Mouse (Mus musculus): ENCODE results near the gene Abcb5.
"Not testable (repeated sequence)": the region's sequence is repeated elsewhere in the genome, so short reads cannot be mapped to it uniquely, and the experiment has no call there.

Gene Abcb5

DNA sequence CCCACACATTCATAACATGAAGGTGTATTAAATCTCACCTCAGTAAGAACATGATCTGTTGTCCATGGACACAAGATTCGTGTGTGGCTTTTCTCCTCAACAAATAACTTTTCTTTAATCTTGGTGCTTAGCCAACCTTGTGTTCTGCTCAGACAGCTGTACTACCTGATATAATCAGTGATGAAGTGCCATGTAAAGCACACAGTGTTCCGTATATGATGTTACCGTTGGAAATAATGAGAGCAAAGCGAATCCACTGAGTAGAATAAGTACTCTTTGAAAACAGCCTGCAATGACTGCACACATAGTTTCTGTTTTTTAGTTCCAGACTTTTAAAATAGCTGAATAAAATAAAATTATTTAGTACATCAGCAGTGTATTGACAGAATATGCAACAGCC lies at the start of gene Abcb5:
Gene Abcb5 (minus strand): TSS at position 101 of the 400 bp plus-strand sequence.
- no peak for DNase-seq

DNA sequence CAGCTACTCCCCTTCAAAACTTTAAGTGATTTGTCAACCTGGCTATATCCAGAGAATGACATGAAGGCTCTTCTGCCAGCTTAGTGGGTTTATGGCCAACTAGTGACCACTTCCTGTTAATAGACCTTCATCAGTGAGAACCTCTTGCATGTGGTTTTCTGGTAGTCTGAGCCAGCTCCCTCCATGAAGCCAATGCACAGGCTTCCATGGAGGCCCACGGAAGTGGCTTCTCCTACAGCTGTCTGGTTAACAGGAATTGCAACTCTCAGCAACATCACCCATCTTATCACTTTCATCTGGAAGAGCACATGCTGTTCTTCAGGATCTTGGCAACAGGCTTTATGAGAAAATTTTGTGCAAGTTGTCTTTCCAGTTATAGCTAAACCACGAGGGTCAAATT lies 33.0 kb upstream of the Abcb5 start:
- no peak for DNase-seq

DNA sequence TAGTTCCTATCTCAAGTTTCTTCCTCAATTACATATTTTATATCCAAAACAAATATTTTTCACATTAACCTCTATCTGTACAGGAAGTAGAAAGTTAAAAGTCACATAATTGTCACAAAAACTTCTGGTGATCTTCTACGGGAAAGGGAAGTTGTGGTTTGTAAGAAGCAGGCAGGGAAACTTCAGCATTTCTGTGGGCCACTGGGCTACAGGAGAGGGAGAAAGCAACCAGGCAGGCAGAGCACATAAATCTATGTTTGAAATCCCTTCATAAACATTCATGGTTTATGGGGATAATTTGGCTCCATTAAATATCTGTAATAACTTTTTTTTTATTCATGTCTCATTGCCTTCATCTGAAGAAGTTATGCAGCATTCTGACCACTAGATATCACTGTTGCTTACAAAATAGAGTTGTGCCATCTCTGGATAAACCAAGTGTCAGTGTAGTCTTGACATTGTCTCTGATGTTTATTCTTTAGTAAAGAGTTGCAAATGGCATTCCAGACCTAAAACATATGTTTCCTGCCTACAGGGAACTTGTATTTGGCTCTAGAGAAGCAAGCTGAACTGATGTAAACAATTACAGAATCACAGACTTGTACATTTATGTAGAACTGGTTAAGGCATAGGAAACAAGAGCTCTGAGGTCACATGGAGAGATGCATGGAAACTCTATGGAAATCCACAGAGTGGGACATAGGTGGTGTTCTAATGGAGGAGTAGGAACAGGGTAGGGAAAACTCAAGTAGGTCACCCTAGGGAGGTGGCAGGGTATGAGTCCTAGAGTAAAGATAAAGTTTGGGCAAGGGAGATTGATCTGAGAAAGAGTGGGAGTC lies 28.3 kb upstream of the Abcb5 start:
- no peak for DNase-seq

DNA sequence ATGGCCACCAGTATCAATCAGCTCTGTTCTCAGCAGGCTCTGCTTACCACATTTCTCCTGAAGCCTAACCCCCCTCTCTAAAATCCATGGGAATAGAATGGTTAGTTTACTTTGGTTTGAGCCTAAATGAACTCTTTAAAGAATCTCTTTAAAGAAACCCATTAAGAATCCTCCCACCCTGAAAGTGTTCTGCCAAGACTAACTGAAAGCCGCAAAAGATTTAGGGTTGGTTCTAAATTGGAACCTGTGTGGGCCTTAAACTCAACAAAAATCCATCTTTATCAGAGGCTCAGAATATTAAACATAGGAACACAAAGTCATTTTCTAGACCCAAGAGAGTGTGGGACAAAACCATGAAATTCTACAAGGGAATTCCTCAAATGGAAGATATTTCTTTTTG lies 18.6 kb upstream of the Abcb5 start:
- DNase-seq: no peak

DNA sequence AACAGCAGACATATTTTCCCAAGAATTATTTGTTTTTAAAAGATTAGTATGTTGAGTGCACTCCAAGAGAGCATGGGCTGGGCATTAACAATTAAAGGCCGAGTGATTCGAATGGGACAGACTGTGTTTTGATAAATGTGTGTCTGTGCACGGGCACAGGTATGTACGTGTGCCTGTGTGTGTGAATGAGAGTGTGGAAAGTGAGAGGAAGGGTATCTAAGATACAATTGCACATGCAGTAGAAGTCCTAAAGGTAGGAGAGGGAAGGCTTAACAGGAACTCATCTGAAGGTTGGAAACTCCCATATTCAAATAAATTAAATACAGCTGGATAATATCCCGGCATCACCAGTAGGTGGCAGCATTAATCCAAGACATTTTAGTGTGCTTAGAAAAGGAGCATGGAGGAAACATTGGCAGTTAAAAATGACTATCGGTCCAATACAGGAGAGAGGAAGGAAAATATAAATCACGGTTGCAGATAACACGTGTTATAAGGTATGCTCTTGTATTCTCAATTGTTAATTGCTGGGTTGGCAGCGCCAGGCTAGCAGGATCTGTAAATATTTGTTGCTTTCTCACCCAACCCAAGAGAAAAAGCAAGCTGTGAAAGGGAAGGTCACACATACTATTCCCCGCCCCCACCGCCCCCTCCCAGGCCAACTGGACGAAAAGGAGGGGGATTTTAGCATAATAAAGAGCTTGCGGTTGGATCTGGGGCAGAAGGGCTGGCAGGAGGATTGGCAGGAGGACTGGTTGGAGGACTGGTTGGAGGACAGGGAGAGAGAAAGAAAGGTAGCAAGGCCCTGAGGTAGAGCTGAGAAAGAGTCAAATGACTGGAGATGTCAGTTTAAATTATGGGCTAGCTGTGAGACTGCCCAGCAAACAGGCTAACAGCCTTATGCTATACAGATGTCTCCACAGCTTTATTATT lies 35.6 kb downstream of the Abcb5 start:
- peak; percentile 46 for DNase-seq

DNA sequence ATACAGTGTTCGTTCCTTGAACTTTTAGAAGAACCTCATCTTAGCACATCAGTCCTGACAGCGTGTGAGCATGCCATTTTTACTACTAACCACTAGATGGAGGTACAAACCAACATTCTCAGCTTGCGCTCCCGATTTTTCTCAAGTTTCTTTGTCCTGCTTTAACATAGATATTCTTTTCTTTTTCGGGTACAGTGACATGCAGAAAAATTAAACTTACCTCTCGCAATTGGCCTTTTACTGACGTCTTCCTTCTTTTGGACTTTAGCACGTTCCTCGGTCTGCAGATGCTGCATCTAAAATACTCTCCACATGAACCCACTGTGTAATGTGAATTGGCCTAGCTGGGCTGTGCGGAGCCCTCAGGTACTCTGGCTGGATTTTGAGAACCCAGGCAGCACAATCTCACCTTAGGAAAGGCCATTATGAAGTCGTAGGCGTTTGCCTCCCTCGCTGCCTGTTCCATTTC lies 39.4 kb downstream of the Abcb5 start:
- no peak for DNase-seq

DNA sequence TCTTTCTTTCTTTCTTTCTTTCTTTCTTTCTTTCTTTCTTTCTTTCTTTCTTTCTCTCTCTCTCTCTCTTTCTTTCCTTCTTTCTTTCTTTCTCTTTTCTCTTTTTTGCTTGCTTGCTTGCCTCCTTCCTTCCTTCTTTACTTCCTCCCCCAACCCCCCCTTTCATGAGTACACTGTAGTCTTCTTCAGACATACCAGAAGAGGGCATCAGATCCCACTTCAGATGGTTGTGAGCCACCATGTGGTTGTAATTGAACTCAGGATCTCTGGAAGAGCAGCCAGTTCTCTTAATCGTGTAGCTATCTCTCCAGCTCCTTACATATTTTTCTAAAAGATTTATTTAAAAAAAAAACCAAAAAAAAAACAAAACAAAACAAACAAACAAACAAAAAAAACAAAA lies 42.3 kb downstream of the Abcb5 start:
- DNase-seq: not testable (repeated sequence)

DNA sequence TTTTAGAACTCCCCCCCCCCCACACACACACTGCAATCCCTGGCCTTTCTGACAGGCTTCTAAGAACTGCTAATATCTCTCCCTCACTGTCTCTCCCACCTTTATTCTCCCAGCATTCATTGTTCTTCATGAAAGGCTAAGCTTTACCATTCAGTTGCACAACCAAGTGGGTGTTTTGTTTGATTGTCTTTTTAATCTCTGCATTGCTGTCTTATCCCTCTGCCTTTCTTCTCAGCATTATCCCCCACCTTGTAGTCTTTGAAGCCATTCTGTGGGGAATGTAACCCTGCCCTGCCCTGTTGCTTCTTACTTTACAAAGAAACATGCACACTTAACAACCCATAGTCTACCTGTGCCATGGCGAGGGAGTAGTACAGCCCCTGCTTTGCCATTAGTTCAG lies 48.5 kb downstream of the Abcb5 start:
- no peak for DNase-seq

DNA sequence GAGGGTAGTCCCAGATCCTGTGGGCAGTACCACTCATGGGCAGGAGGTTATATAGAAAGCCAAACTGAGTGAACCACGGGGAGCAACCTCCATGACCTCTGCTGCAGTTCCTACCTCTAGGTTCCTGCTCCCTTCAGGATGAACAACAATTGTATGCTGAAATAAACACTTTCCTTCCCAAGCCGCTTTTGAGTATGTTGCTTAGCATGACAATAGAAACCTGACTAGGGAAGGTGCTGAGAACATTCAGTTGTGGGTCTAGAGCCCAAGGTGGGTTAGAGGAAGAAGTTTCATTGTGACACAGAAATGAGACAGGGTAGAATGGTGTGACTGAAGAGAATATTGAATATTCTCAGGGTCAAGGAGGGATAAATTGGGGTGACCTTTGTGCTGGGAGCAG lies 55.9 kb downstream of the Abcb5 start:
- no peak for DNase-seq

DNA sequence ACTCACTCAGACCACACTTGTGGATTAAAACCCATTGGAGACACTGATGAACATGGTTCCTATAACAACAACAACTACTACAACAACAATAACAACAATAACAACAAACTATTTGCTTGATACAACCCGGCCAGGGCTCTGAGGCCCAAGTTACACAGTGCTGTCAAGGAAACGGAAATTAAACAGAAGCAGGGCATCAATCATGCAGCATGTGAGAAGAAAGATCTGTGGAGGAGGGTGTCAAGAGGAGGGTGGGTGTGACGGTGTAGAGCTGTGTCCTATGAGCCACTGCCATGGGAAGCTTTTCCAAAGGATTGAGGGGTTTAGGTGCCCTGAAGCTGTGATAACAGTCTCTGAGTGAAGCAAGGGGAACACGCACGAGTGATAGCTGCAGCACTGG lies 64.0 kb downstream of the Abcb5 start:
- DNase-seq: no peak

DNA sequence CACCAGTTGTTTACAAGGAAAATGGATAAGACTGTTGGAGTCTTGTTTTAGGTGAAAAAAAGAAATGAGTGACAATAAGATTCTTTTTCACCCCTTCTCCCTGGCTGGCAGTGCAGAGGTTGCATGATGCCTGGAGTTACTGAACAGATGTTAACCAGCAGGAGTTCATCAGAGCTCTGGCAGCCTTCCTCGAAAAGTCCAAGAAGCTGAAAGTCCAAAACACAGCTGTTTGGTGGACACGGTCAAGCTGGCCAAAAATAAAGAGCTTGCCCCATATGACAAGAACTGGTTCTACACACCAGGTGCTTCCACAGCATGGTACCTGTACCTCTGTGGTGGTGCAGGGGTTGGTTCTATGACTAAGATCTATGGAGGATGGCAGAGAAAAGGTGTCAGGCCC lies 78.3 kb downstream of the Abcb5 start:
- DNase-seq: no peak

DNA sequence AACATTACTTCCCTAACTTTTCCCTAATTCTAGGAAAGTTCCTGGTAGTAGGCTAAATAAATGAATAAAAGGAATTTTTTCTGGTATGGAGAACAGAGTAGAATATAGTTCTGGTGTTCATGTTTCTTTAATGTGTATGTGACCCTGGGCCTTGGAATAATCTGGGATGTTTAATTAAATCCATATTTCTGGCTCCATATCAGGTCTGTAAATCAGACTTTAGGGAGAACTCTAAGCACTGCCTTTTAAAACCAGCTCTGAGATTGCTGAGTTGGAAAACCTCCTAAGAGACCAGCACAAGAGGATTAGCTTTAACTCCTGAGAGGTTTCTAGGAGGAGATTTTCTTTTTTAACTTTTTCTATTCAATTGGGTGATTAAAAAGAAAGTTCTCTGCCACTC lies 83.4 kb downstream of the Abcb5 start:
- no peak for DNase-seq

DNA sequence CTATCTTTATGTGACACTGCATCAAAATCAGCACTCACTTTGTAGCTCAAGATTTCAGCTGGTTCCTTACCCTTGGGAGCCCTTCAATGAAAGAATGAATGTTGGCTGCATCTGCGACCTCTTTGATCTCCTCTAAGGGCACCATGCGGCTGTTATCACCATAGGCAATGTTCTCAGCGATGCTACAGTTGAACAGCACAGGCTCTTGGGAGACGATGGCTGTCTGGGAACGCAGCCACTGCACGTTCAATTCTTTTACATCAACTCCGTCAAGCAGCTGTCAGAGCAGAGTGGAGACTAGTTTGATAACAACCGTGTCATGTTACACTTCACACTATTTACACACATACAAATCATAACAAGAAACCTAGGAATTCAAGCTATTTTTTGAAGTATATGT lies 93.5 kb downstream of the Abcb5 start:
- DNase-seq: no peak

DNA sequence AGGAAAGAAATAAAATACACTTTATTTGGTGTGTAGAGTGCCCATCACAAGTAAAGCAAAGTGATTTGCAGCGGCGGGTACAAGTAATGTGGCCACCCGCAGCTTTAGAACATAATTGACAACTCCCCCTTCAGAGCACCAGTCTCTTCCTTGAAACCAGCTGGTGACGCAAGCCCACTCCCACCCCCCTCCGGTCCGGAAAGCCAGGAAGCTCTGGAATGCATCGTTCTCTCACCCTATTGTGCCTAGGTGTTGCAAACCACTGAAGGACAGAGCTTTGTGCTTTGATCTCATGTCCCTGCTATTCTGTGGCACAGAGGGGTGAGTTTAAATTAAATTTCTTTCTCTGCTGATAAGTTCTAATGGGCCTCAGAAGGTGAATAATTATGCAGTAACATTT lies 110.1 kb downstream of the Abcb5 start:
- no peak for DNase-seq

DNA sequence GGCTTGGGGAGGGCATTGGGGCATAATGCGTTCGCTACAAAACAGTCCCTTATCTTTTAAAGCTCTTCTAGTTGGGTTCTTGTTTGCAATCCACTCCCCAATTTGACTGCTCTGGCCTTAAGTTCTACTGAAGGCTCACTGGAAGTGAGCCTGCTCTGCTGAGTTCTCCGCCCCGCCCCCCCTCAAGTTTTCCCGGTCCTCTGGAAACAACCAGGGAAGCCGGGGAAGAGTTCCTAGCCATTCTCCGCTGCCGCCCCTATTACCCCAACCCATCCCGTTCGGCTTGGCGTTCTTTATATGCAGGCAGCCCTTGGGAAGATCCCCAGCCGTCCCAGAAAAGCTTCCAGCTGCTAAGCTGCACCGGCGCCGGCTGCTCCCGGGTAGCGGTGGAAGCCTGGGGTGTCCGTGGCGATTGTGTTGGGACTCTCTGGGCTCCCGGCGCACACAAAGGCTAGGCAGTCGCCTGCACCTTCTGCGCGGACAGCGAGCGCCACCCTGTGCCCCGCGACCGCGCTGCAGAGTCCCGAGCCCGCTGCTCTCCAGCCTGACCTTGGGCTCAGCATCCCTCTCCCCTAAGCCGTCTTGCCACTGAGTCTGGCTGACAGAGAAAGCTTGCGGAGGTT lies 111.3 kb downstream of the Abcb5 start:
- peak; percentile 36 for DNase-seq

DNA sequence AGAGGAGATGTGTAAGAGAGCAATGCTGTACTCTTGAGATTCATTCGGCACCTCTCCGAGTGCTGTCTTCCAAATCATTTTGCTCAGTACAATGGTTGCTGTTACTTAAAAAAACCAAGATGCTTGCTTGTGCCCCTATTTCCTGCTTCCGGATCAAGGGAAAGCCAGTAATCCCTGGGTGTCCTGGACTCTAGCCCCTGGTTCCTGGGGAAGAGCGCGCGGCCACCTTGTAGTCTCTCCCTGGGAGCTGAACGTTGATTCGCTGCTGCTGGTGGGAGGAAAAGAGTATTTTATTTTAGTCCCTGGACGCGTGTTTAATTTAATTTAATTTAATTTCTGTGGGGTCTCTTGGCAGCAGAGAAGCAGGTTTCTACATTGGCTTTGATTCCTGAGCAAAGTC lies 111.8 kb downstream of the Abcb5 start:
- no peak for DNase-seq

DNA sequence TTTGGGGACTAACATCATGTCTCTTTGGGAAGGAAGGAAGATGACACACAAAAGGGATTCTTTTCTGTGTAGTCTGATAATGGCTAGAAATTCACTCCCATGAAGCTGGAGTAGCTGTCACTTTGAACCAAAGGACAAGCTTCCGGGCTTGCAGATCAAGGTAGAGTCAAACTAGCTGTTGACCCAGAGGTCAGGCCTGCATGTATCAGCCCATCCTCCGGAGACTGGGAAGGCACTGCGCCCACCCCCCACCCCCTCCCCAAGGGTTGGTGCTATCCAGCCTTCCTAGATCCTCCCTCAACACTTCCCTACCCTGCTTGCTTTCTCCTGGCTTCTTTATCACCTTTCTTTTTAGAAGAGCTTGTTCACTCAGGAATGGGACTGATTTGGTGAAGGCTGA lies 112.9 kb downstream of the Abcb5 start:
- no peak for DNase-seq

DNA sequence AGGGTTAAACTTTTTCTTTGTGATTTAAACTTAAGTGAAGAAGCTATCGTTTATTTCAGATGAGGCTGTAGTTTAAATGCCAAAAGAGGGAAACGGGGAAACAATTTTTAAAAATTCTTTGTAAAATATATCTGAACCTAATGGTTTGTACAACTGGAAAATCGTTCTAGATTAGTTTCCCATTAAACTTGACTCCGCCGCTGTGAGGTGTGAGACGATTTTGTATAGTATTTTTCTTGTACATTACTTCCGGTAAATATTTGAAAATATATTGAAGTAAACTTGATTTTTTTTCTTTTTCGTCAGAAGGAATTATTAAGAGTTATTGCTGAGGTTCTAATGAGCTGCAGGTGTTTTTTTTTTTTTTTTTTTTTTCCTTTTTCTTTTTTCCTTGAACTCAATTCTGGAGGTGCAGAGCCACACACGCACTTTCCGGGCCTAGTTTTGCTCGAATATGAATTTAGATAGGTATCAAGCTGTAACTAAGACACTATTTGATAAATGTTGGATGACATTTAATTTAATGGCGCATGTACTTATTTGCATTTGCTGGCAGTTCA lies 115.3 kb downstream of the Abcb5 start:
- no peak for DNase-seq

DNA sequence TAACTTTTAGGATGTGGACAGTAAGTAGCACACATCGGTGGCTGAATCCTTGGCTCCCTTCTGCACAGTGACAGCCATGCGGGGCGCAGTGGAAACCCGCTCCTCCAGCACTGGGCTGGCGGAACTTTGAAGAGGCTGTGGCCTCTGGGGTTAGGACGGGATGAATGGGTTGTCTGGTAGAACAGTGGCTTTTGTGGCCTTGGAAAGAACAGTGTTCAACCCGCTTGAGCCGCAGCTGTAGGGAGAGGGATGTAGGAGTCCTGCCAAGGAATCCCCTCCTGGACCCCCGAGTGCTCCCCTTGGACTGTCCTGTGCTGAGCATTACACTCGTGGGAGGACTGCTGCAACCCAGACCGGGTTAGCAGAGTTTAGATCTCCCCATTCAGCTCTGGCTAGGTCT lies 116.2 kb downstream of the Abcb5 start:
- DNase-seq: no peak

DNA sequence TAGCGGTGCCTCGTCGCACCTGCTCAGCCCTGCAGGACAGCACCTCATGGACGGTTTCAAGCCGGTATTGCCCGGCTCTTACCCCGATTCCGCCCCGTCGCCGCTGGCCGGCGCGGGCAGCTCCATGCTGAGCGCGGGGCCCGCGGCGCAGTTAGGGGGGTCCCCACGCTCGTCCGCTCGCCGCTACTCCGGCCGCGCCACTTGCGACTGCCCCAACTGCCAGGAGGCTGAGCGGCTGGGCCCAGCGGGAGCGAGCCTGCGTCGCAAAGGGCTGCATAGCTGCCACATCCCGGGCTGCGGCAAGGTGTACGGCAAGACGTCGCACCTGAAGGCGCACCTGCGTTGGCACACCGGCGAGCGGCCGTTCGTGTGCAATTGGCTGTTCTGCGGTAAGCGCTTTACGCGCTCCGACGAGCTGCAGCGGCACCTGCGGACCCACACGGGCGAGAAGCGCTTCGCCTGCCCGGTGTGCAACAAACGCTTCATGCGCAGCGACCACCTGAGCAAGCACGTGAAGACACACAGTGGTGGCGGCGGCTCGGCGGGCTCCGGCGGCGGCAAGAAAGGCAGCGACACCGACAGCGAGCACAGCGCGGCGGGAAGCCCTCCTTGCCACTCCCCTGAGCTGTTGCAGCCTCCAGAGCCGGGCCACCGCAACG lies 116.9 kb downstream of the Abcb5 start:
- DNase-seq: no peak

DNA sequence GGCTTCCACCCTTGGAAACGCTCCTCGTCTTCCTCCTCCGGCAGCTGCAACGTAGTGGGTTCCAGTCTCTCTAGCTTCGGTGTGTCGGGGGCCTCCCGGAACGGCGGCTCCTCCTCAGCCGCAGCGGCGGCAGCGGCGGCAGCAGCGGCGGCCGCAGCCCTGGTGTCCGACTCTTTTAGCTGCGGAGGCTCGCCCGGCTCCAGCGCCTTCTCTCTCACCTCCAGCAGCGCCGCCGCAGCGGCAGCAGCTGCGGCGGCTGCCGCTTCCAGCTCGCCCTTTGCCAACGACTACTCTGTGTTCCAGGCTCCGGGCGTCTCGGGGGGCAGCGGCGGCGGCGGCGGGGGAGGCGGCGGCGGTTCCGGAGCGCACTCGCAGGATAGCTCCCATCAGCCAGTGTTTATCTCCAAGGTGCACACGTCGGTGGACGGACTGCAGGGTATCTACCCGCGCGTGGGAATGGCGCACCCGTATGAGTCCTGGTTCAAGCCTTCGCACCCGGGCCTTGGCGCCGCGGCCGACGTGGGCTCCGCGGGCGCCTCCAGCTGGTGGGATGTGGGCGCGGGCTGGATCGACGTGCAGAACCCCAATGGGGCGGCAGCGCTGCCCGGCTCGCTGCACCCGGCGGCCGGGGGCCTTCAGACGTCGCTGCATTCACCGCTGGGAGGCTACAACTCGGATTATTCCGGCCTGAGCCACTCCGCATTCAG lies 117.6 kb downstream of the Abcb5 start:
- no peak for DNase-seq
